Mouse (Mus musculus): Measurements from ENCODE around the gene Btbd11. TPM values are rescaled to one million over a fixed set of nuclear protein-coding genes. Genes with fewer than 3 reads are reported as not detected.

The Btbd11 gene
- total and polyA plus RNA-seq, 3 experiments = 10.1 to 18.5 (median 15.4) TPM

- peak; percentile 24; the same call in 1 of the 2 replicates for TF ChIP-seq MAZ (IDR thresholded peaks at IDR 0.05; ENCODE audit: low read depth, low read length)
- peak; percentile 23; the same call in 1 of the 2 replicates for TF ChIP-seq MAFK (IDR thresholded peaks at IDR 0.05; ENCODE audit: insufficient replicate concordance, low read length)
- TF ChIP-seq POLR2AphosphoS2 (IDR thresholded peaks at IDR 0.05; ENCODE audit: low read depth, low read length) = no peak
- no peak for TF ChIP-seq JUN (IDR thresholded peaks at IDR 0.05; ENCODE audit: insufficient read depth, low read depth, low read length)
- peak; percentile 76 for TF ChIP-seq MYC (IDR thresholded peaks at IDR 0.05; ENCODE audit: low read depth, low read length)
- peak; percentile 89 for TF ChIP-seq BHLHE40 (IDR thresholded peaks at IDR 0.05; ENCODE audit: low read depth, low read length)
- peak; percentile 50 for TF ChIP-seq USF2 (conservative IDR thresholded peaks at IDR 0.05; ENCODE audit: low read depth, low read length)
- no peak for TF ChIP-seq POLR2A (IDR thresholded peaks at IDR 0.05; ENCODE audit: low read depth, low read length)
- TF ChIP-seq UBTF (IDR thresholded peaks at IDR 0.05; ENCODE audit: low read depth, low read length) = no peak
- no peak for TF ChIP-seq NELFE (IDR thresholded peaks at IDR 0.05; ENCODE audit: low read depth, low read length)
- TF ChIP-seq KAT2A (IDR thresholded peaks at IDR 0.05; ENCODE audit: insufficient replicate concordance, low read length) = no peak
- 0 out of 2 replicates have a peak, but pooled peaks have one; percentile 15 for TF ChIP-seq ELF1 (IDR thresholded peaks at IDR 0.05; ENCODE audit: low read depth, low read length)
- no peak for TF ChIP-seq ZNF384 (IDR thresholded peaks at IDR 0.05; ENCODE audit: low read depth, low read length)
- peak; percentile 85 for TF ChIP-seq MAX (IDR thresholded peaks at IDR 0.05; ENCODE audit: low read length)
- no peak for TF ChIP-seq CHD1 (IDR thresholded peaks at IDR 0.05; ENCODE audit: low read depth, low read length)
- no peak for TF ChIP-seq HCFC1 (IDR thresholded peaks at IDR 0.05; ENCODE audit: low read depth, low read length)
- TF ChIP-seq MXI1 (IDR thresholded peaks at IDR 0.05; ENCODE audit: low read depth, low read length) = no peak
- TF ChIP-seq SMC3 (IDR thresholded peaks at IDR 0.05; ENCODE audit: low read depth, low read length) = peak; percentile 6; the same call in 1 of the 2 replicates
- TF ChIP-seq CTCF (conservative IDR thresholded peaks at IDR 0.05 in 1 of 2, IDR thresholded peaks at IDR 0.05 in 1 of 2; ENCODE audit: low read depth in 2 of 2, low read length in 2 of 2) = no peak
- TF ChIP-seq TBP (conservative IDR thresholded peaks at IDR 0.05; ENCODE audit: low read depth, low read length) = no peak
Measured at GRCm38 (mm10) chr10:85617501-85618417, 231.1 kb downstream of the Btbd11 start (continued).

GRCm38 (mm10) chr10:85621067-85621466, 234.5 kb downstream of the Btbd11 start:
- in situ Hi-C loops (cut with MboI; ENCODE audit: low pct_ligation_motif_present, low pct_unique_long_range_greater_than_20kb, low sequenced_read_pairs) = no loop called here
- no peak overlapping the region for H3K27ac ChIP-seq (ENCODE audit: insufficient read depth, low read depth)
- no peaks in the 10 kb centered on the region for H3K27me3 ChIP-seq (replicated peaks)
- peaks cover 0 to 31% of the 10 kb centered on the region in 2 experiments for H3K36me3 ChIP-seq (replicated peaks in 1 of 2; ENCODE audit: control insufficient read depth in 1 of 2, insufficient read depth in 1 of 2, low read length in 1 of 2)
- TF ChIP-seq PAX5 (IDR thresholded peaks at IDR 0.05; ENCODE audit: low read length) (no peak), CHD2 (IDR thresholded peaks at IDR 0.05; ENCODE audit: low read length) (no peak), MAZ (IDR thresholded peaks at IDR 0.05; ENCODE audit: low read depth, low read length) (no peak), ZC3H11A (IDR thresholded peaks at IDR 0.05; ENCODE audit: low read depth, low read length) (no peak), EP300 (IDR thresholded peaks at IDR 0.05; ENCODE audit: low read length) (no peak), MEF2A (IDR thresholded peaks at IDR 0.05; ENCODE audit: borderline replicate concordance, low read depth, low read length) (no peak), NRF1 (IDR thresholded peaks at IDR 0.05; ENCODE audit: low read depth, low read length) (no peak), CTCF (conservative IDR thresholded peaks at IDR 0.05 in 1 of 2, IDR thresholded peaks at IDR 0.05 in 1 of 2; ENCODE audit: low read depth in 2 of 2, low read length in 2 of 2) (no peak), CHD1 (IDR thresholded peaks at IDR 0.05; ENCODE audit: low read depth, low read length) (no peak), ETS1 (conservative IDR thresholded peaks at IDR 0.05; ENCODE audit: low read depth, low read length) (no peak), ELF1 (IDR thresholded peaks at IDR 0.05; ENCODE audit: low read depth, low read length) (no peak), USF1 (IDR thresholded peaks at IDR 0.05; ENCODE audit: low read depth, low read length) (no peak)
- dilution Hi-C loops (cut with MboI; ENCODE audit: extremely low pct_ligation_motif_present, extremely low pct_unique_long_range_greater_than_20kb, low sequenced_read_pairs) = no loop called here
- H3K4me3 ChIP-seq (replicated peaks in 1 of 3; ENCODE audit: low read depth in 2 of 3, low read length in 2 of 3, poor library complexity in 1 of 3) = no peak overlapping the region
- H3K4me2 ChIP-seq (ENCODE audit: insufficient read depth, low read depth, poor library complexity, severe bottlenecking) = no peak overlapping the region
- H3K4me1 ChIP-seq (ENCODE audit: control insufficient read depth in 1 of 2, insufficient read depth in 2 of 2) = peaks cover 12 to 56% of the 10 kb centered on the region in 2 experiments
- H3K9ac ChIP-seq (ENCODE audit: insufficient read depth, low read depth) = no peak overlapping the region
- DNase-seq (ENCODE audit: extremely low read depth) = no peak
- H3K79me2 ChIP-seq (replicated peaks; ENCODE audit: control insufficient read depth, extremely low read depth, insufficient read depth, poor library complexity, severe bottlenecking) = no peaks in the 10 kb centered on the region
- no peaks in the 10 kb centered on the region for H3K9me3 ChIP-seq (replicated peaks; ENCODE audit: low read length)

Data from CH12.LX (cell line).